Mouse (Mus musculus): Measurements from ENCODE around the gene Atp6ap2. TPM values are rescaled to one million over a fixed set of nuclear protein-coding genes. Genes with fewer than 3 reads are reported as not detected.

The Atp6ap2 gene
- polyA plus RNA-seq (2012; rRNA removed) = 25.5 and 36.1 TPM in 2 replicates

GRCm38 (mm10) chrX:12587192-12587957 lies at the start of gene Atp6ap2:
TSS of gene Atp6ap2 (plus strand) at chrX:12587801.

Other genes starting within 250 kb of the Atp6ap2 start
- gene 1810030O07Rik, start 85.9 kb downstream of the Atp6ap2 start, polyA plus RNA-seq (2012; rRNA removed) = 23.2 and 29.1 TPM in 2 replicates
- gene Med14, start 174.3 kb downstream of the Atp6ap2 start, polyA plus RNA-seq (2012; rRNA removed) = 17.3 and 29.5 TPM in 2 replicates